Mouse (Mus musculus): Measurements from ENCODE around the gene Bach2. TPM values are rescaled to one million over a fixed set of nuclear protein-coding genes. Genes with fewer than 3 reads are reported as not detected.

Bach2 gene
- total RNA-seq, 4 experiments from 2014 or later, result 0.96 to 3.2 (median 2.4) TPM

- no peak for DNase-seq (ENCODE audit: low spot score in 2 of 2)
These were observed 52.8 kb downstream of the Bach2 start for GRCm38 (mm10) chr4:32291406-32291805.

GRCm38 (mm10) chr4:32293686-32294265 lies 55.2 kb downstream of the Bach2 start:
- no peak for DNase-seq (ENCODE audit: low spot score in 2 of 2)

GRCm38 (mm10) chr4:32297071-32297671 lies 58.6 kb downstream of the Bach2 start:
- DNase-seq (ENCODE audit: low spot score in 2 of 2), result no peak

- DNase-seq (ENCODE audit: low spot score in 2 of 2), result no peak
These were observed 60.6 kb downstream of the Bach2 start for GRCm38 (mm10) chr4:32299221-32299620.

- DNase-seq (ENCODE audit: low spot score in 2 of 2), result no peak
These were observed 61.4 kb downstream of the Bach2 start for GRCm38 (mm10) chr4:32299970-32300369.

GRCm38 (mm10) chr4:32302668-32303067 lies 64.1 kb downstream of the Bach2 start:
- no peak for DNase-seq (ENCODE audit: low spot score in 2 of 2)

- DNase-seq (ENCODE audit: low spot score in 2 of 2), result peak; percentile 37 to 40
These were observed 64.5 kb downstream of the Bach2 start for GRCm38 (mm10) chr4:32303076-32303475.

GRCm38 (mm10) chr4:32303674-32304073 lies 65.1 kb downstream of the Bach2 start:
- DNase-seq (ENCODE audit: low spot score in 2 of 2), result peak; percentile 93 to 94

GRCm38 (mm10) chr4:32304221-32304703 lies 65.7 kb downstream of the Bach2 start:
- no peak for DNase-seq (ENCODE audit: low spot score in 2 of 2)

- no peak for DNase-seq (ENCODE audit: low spot score in 2 of 2)
These were observed 66.5 kb downstream of the Bach2 start for GRCm38 (mm10) chr4:32305036-32305615.

GRCm38 (mm10) chr4:32305683-32306082 lies 67.1 kb downstream of the Bach2 start:
- no peak for DNase-seq (ENCODE audit: low spot score in 2 of 2)

- DNase-seq (ENCODE audit: low spot score in 2 of 2), result no peak
These were observed 67.7 kb downstream of the Bach2 start for GRCm38 (mm10) chr4:32306169-32306792.

GRCm38 (mm10) chr4:32307215-32307614 lies 68.6 kb downstream of the Bach2 start:
- no peak for DNase-seq (ENCODE audit: low spot score in 2 of 2)

GRCm38 (mm10) chr4:32312171-32312946 lies 73.8 kb downstream of the Bach2 start:
- DNase-seq (ENCODE audit: low spot score in 2 of 2), result no peak

GRCm38 (mm10) chr4:32314919-32315318 lies 76.3 kb downstream of the Bach2 start:
- DNase-seq (ENCODE audit: low spot score in 2 of 2), result no peak

GRCm38 (mm10) chr4:32318608-32319007 lies 80.0 kb downstream of the Bach2 start:
- no peak for DNase-seq (ENCODE audit: low spot score in 2 of 2)

GRCm38 (mm10) chr4:32319327-32319726 lies 80.7 kb downstream of the Bach2 start:
- DNase-seq (ENCODE audit: low spot score in 2 of 2), result no peak

GRCm38 (mm10) chr4:32320039-32320438 lies 81.4 kb downstream of the Bach2 start:
- DNase-seq (ENCODE audit: low spot score in 2 of 2), result no peak

GRCm38 (mm10) chr4:32324111-32324510 lies 85.5 kb downstream of the Bach2 start:
- no peak for DNase-seq (ENCODE audit: low spot score in 2 of 2)

- DNase-seq (ENCODE audit: low spot score in 2 of 2), result no peak
These were observed 86.4 kb downstream of the Bach2 start for GRCm38 (mm10) chr4:32324967-32325366.

GRCm38 (mm10) chr4:32325596-32325995 lies 87.0 kb downstream of the Bach2 start:
- DNase-seq (ENCODE audit: low spot score in 2 of 2), result no peak

GRCm38 (mm10) chr4:32326279-32326678 lies 87.7 kb downstream of the Bach2 start:
- no peak for DNase-seq (ENCODE audit: low spot score in 2 of 2)
